Mouse (Mus musculus) embryonic facial prominence, embryonic 12.5 days (tissue): ENCODE measurements around the gene Tfdp1. TPM values are rescaled to one million over a fixed set of nuclear protein-coding genes. Genes with fewer than 3 reads are reported as not detected.
"Not testable (repeated sequence)": the region's sequence is repeated elsewhere in the genome, so short reads cannot be mapped to it uniquely, and the experiment has no call there.

Source experiments
- ATAC-seq: fragments of 200-750 bp; cut with Nextera tagmentation; 2 replicates; pipeline ENCODE4 v1.8.0; 2017; ENCODE audit not compliant: insufficient number of reproducible peaks, insufficient read depth, low FRiP score, low TSS enrichment
- H3K27ac ChIP-seq: fragments of 300-500 bp; sonication (generic); 2 replicates; pipeline ENCODE4 v1.5.1; 2016; ENCODE audit warnings: mild to moderate bottlenecking
- H3K27me3 ChIP-seq: fragments of 300-500 bp; sonication (generic); 2 replicates; pipeline ENCODE4 v1.6.1; 2016; ENCODE audit warnings: mild to moderate bottlenecking, moderate library complexity
- H3K36me3 ChIP-seq: fragments of 300-500 bp; sonication (generic); 2 replicates; pipeline ENCODE4 v1.6.1; 2016; ENCODE audit warnings: mild to moderate bottlenecking
- H3K4me1 ChIP-seq: fragments of 300-500 bp; sonication (generic); 2 replicates; pipeline ENCODE4 v1.6.1; 2016
- H3K4me2 ChIP-seq: fragments of 300-500 bp; sonication (generic); replicated peaks from 2 replicates; pipeline ENCODE4 v1.6.1; 2016; ENCODE audit warnings: mild to moderate bottlenecking, moderate library complexity
- H3K4me3 ChIP-seq: fragments of 300-500 bp; sonication (generic); 2 replicates; pipeline ENCODE4 v1.5.1; 2016; ENCODE audit warnings: mild to moderate bottlenecking
- H3K9ac ChIP-seq: fragments of 300-500 bp; sonication (generic); 2 replicates; pipeline ENCODE4 v1.6.1; 2016; ENCODE audit warnings: mild to moderate bottlenecking, moderate library complexity
- H3K9me3 ChIP-seq: fragments of 300-500 bp; sonication (generic); 2 replicates; pipeline ENCODE4 v1.6.1; 2016; ENCODE audit warnings: mild to moderate bottlenecking, moderate library complexity
- WGBS: fragments of 180-500 bp; shearing (Covaris S2); methylation state at CpG from one replicate; pipeline ENCODE4 v1.1.7; 2016; 5-methylcytosine and 5-hydroxymethylcytosine counted together
- polyA plus RNA-seq: library from polyadenylated mRNA; unstranded; fragments of >200 nt; fragmentation: Nextera tagmentation; extraction: Ambion mirVana; gene quantifications from 2 replicates; pipeline ENCODE4 v1.2.1, GENCODE M21; 2016

Tfdp1 gene
- polyA plus RNA-seq, 1 experiment from 2014 or later: 176 TPM

GRCm38 (mm10) chr8:13334671-13335070 is 3.9 kb upstream of the Tfdp1 start:
- no peak overlapping the region for H3K9ac ChIP-seq
- 55% methylated on average over 1 of the region's 1 CpGs for WGBS
- ATAC-seq: no peak
- no peak overlapping the region for H3K4me3 ChIP-seq
- peaks cover 7% of the 10 kb centered on the region; the same call in 1 of the 2 replicates for H3K4me1 ChIP-seq
- H3K27me3 ChIP-seq: no peaks in the 10 kb centered on the region
- no peaks in the 10 kb centered on the region for H3K9me3 ChIP-seq
- H3K4me2 ChIP-seq: no peak overlapping the region
- H3K27ac ChIP-seq: no peak overlapping the region
- no peaks in the 10 kb centered on the region for H3K36me3 ChIP-seq

- not testable (repeated sequence) for H3K9ac ChIP-seq, H3K4me3 ChIP-seq, H3K9me3 ChIP-seq, H3K4me2 ChIP-seq, H3K36me3 ChIP-seq, H3K27ac ChIP-seq, ATAC-seq, H3K27me3 ChIP-seq
- H3K4me1 ChIP-seq: peaks cover 17% of the 10 kb centered on the region
- 85% methylated on average over 6 of the region's 6 CpGs for WGBS
These were observed 1.3 kb upstream of the Tfdp1 start for GRCm38 (mm10) chr8:13337245-13337644.

- H3K36me3 ChIP-seq: peaks cover 14% of the 10 kb centered on the region; the same call in 1 of the 2 replicates
- no peak for ATAC-seq
- peak overlapping the region; percentile 46; the same call in 1 of the 2 replicates for H3K27ac ChIP-seq
- H3K4me1 ChIP-seq: peaks cover 17% of the 10 kb centered on the region
- H3K4me2 ChIP-seq: peak overlapping the region; percentile 81
- peak overlapping the region; percentile 97; the same call in 1 of the 2 replicates for H3K4me3 ChIP-seq
- H3K9ac ChIP-seq: no peak overlapping the region
- H3K9me3 ChIP-seq: no peaks in the 10 kb centered on the region
- WGBS: 83% methylated on average over 3 of the region's 3 CpGs
- no peaks in the 10 kb centered on the region for H3K27me3 ChIP-seq
These were observed 873 bp upstream of the Tfdp1 start for GRCm38 (mm10) chr8:13337678-13338077.

- ATAC-seq: peak; percentile 41
- WGBS: under 1% methylated on average over 55 of the region's 70 CpGs
- Histone ChIP-seq H3K36me3 (peaks cover 28% of the 10 kb centered on the region), H3K4me3 (peak overlapping the region; percentile 97), H3K9me3 (no peaks in the 10 kb centered on the region), H3K27ac (peak overlapping the region; percentile 86), H3K9ac (peak overlapping the region; percentile 99), H3K4me2 (peak overlapping the region; percentile 81), H3K4me1 (peaks cover 17% of the 10 kb centered on the region), H3K27me3 (no peaks in the 10 kb centered on the region)
These were observed 522 bp downstream of the Tfdp1 start for GRCm38 (mm10) chr8:13338901-13339645.

GRCm38 (mm10) chr8:13339646-13339990 is 1.1 kb downstream of the Tfdp1 start:
- Histone ChIP-seq H3K9me3 (no peaks in the 10 kb centered on the region), H3K27me3 (no peaks in the 10 kb centered on the region), H3K4me3 (peak overlapping the region; percentile 97), H3K36me3 (peaks cover 33% of the 10 kb centered on the region), H3K4me1 (peaks cover 17% of the 10 kb centered on the region), H3K9ac (peak overlapping the region; percentile 99), H3K27ac (no peak overlapping the region), H3K4me2 (peak overlapping the region; percentile 81)
- ATAC-seq: no peak
- 3% methylated on average over 11 of the region's 11 CpGs for WGBS

GRCm38 (mm10) chr8:13340650-13341049 is 2.1 kb downstream of the Tfdp1 start:
- whole genome bisulfite sequencing: 81% methylated on average over 8 of the region's 8 CpGs
- H3K4me2 ChIP-seq: peak overlapping the region; percentile 81; the same call in 1 of the 2 replicates
- ATAC-seq: no peak
- H3K4me3 ChIP-seq: peak overlapping the region; percentile 97; the same call in 1 of the 2 replicates
- H3K27me3 ChIP-seq: no peaks in the 10 kb centered on the region
- peaks cover 17% of the 10 kb centered on the region for H3K4me1 ChIP-seq
- H3K9ac ChIP-seq: peak overlapping the region; percentile 44; the same call in 1 of the 2 replicates
- no peaks in the 10 kb centered on the region for H3K9me3 ChIP-seq
- H3K27ac ChIP-seq: no peak overlapping the region
- peaks cover 44% of the 10 kb centered on the region for H3K36me3 ChIP-seq

- peaks cover 60% of the 10 kb centered on the region for H3K36me3 ChIP-seq
- H3K4me3 ChIP-seq: no peak overlapping the region
- H3K9ac ChIP-seq: no peak overlapping the region
- 83% methylated on average over 2 of the region's 2 CpGs for whole genome bisulfite sequencing
- H3K27ac ChIP-seq: no peak overlapping the region
- no peak overlapping the region for H3K4me2 ChIP-seq
- ATAC-seq: no peak
- no peaks in the 10 kb centered on the region for H3K9me3 ChIP-seq
- H3K27me3 ChIP-seq: no peaks in the 10 kb centered on the region
- peaks cover 17% of the 10 kb centered on the region for H3K4me1 ChIP-seq
These were observed 3.8 kb downstream of the Tfdp1 start for GRCm38 (mm10) chr8:13342340-13342739.

GRCm38 (mm10) chr8:13343134-13343533 is 4.6 kb downstream of the Tfdp1 start:
- no peak overlapping the region for H3K4me2 ChIP-seq
- H3K27ac ChIP-seq: no peak overlapping the region
- H3K4me1 ChIP-seq: peaks cover 12% of the 10 kb centered on the region
- H3K9ac ChIP-seq: no peak overlapping the region
- H3K36me3 ChIP-seq: peaks cover 68% of the 10 kb centered on the region
- ATAC-seq: no peak
- H3K4me3 ChIP-seq: no peak overlapping the region
- no peaks in the 10 kb centered on the region for H3K9me3 ChIP-seq
- WGBS: 97% methylated on average over 4 of the region's 4 CpGs
- H3K27me3 ChIP-seq: no peaks in the 10 kb centered on the region

GRCm38 (mm10) chr8:13350052-13350451 is 11.5 kb downstream of the Tfdp1 start:
- WGBS: 88% methylated on average over 7 of the region's 7 CpGs
- H3K27me3 ChIP-seq: no peaks in the 10 kb centered on the region
- H3K4me2 ChIP-seq: no peak overlapping the region
- no peak overlapping the region for H3K9ac ChIP-seq
- H3K4me3 ChIP-seq: no peak overlapping the region
- H3K4me1 ChIP-seq: no peaks in the 10 kb centered on the region
- ATAC-seq: no peak
- H3K9me3 ChIP-seq: no peaks in the 10 kb centered on the region
- H3K36me3 ChIP-seq: peaks cover 96% of the 10 kb centered on the region
- H3K27ac ChIP-seq: no peak overlapping the region

- no peak overlapping the region for H3K4me2 ChIP-seq
- no peaks in the 10 kb centered on the region for H3K4me1 ChIP-seq
- H3K36me3 ChIP-seq: peaks cover 96% of the 10 kb centered on the region
- H3K9ac ChIP-seq: no peak overlapping the region
- no peaks in the 10 kb centered on the region for H3K9me3 ChIP-seq
- WGBS: 89% methylated on average over 5 of the region's 5 CpGs
- no peak overlapping the region for H3K4me3 ChIP-seq
- ATAC-seq: no peak
- H3K27ac ChIP-seq: no peak overlapping the region
- H3K27me3 ChIP-seq: no peaks in the 10 kb centered on the region
These were observed 13.0 kb downstream of the Tfdp1 start for GRCm38 (mm10) chr8:13351593-13351992.

- 89% methylated on average over 8 of the region's 8 CpGs for WGBS
- H3K27me3 ChIP-seq: no peaks in the 10 kb centered on the region
- no peaks in the 10 kb centered on the region for H3K9me3 ChIP-seq
- H3K4me1 ChIP-seq: no peaks in the 10 kb centered on the region
- ATAC-seq: no peak
- peaks cover 96% of the 10 kb centered on the region for H3K36me3 ChIP-seq
- no peak overlapping the region for H3K4me2 ChIP-seq
- no peak overlapping the region for H3K27ac ChIP-seq
- H3K4me3 ChIP-seq: no peak overlapping the region
- H3K9ac ChIP-seq: no peak overlapping the region
These were observed 14.1 kb downstream of the Tfdp1 start for GRCm38 (mm10) chr8:13352601-13353000.

GRCm38 (mm10) chr8:13353155-13353833 is 14.7 kb downstream of the Tfdp1 start:
- peaks cover 95% of the 10 kb centered on the region for H3K36me3 ChIP-seq
- H3K27ac ChIP-seq: no peak overlapping the region
- no peaks in the 10 kb centered on the region for H3K4me1 ChIP-seq
- 88% methylated on average over 9 of the region's 9 CpGs for WGBS
- no peaks in the 10 kb centered on the region for H3K27me3 ChIP-seq
- H3K9ac ChIP-seq: no peak overlapping the region
- H3K9me3 ChIP-seq: no peaks in the 10 kb centered on the region
- no peak overlapping the region for H3K4me2 ChIP-seq
- ATAC-seq: no peak
- no peak overlapping the region for H3K4me3 ChIP-seq
